Mouse (Mus musculus) cerebellum, adult 18-20 months (tissue): Measurements from ENCODE around the gene Olfr700.
"Not testable (repeated sequence)": the region's sequence is repeated elsewhere in the genome, so short reads cannot be mapped to it uniquely, and the experiment has no call there.

ENCODE experiments used
- DNase-seq, 2 experiments: peaks; one replicate each; pipeline ENCODE4 v3.0.0; 2021

The Olfr700 gene

GRCm38 (mm10) chr7:106808734-106809133 is at the start of gene Olfr700:
TSS of gene Olfr700 (minus strand) at chr7:106808834.
- no peak for DNase-seq

- DNase-seq = no peak
These were observed 34.4 kb upstream of the Olfr700 start, which contains the start of gene Olfr703 for GRCm38 (mm10) chr7:106843060-106843459. TSS of gene Olfr703 (plus strand) at chr7:106843360.

DNA sequence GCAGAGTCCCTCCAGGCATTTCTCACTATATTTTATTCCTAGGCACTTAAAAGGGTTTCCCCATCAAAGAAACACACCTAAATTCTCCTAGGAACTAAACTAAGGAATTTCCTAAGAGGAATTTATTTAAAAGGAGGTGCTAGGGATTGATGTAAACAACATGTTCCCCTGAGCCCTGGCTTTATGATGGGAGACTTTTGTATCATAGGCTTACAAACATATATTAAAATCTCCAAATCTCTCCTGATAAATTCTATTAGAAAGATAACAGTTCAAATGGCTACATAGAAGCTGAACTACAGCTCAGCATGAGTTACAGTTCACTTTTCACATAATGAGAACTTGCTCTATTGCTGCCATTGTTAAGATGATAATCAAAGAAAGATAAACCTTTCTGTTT is 25.2 kb upstream of the Olfr700 start, which contains the start of gene Olfr702:
Olfr702 (minus strand) TSS at position 101 of the 400 bp plus-strand sequence.
- no peak for DNase-seq

DNA sequence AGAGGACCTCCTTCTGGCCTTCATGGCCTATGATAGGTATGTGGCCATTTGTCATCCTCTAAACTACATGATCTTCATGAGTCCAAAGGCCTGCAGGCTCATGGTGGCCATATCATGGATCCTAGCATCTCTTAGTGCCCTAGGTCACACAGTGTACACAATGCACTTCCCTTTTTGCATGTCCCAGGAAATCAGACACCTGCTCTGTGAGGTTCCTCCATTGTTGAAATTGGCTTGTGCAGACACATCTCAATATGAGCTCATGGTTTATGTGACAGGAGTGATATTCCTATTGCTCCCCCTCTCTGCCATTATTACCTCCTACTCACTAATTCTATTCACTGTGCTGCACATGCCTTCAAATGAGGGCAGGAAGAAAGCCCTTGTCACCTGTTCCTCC is 9.8 kb upstream of the Olfr700 start:
- DNase-seq = no peak

DNA sequence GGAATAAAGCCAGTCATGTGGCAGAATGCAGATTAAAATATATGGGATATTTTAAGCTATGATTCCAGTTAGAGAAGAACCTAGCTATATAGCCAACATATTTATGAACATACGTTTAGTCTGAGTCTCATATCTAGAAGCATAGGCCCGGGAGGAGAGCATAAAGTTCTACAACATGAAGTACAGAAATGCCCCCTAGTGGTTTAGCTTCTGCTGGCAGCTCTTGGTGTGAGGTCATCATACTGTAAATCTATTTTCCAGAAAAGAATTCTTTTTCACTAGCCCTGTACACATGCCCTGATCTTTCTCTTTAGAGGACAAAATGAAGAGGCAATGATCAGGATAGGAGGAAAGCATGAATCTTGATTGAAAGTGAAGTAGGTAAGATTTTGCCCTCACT is 7.1 kb upstream of the Olfr700 start:
- no peak for DNase-seq

- DNase-seq = no peak
These were observed 5.2 kb upstream of the Olfr700 start, which contains the start of gene Olfr701 for GRCm38 (mm10) chr7:106813829-106814228. TSS of gene Olfr701 (plus strand) at chr7:106814129.

DNA sequence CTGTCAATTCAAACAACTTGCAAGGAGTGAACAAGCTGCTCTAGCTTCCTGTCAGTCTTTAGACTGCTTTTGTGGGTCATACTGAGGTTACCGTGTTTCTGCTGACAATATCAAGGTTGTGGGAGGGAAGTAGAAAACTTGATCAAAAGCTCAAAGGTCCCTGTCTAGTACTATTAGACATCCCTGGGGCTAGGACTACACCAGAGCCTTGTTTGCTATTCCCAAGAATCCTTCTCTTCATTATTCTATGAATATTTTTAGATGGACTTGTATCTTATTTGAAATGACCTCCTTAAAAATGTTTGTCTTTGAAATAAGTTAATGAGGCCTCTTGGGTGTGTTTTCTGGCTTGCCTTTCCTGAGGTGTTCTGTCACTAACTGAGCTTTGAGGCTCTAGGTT is 15.5 kb downstream of the Olfr700 start, which contains the start of gene Olfr699:
Olfr699 (minus strand) TSS at position 101 of the 400 bp plus-strand sequence.
- DNase-seq = no peak

GRCm38 (mm10) chr7:106788330-106788729 is 20.3 kb downstream of the Olfr700 start:
- no peak for DNase-seq

DNA sequence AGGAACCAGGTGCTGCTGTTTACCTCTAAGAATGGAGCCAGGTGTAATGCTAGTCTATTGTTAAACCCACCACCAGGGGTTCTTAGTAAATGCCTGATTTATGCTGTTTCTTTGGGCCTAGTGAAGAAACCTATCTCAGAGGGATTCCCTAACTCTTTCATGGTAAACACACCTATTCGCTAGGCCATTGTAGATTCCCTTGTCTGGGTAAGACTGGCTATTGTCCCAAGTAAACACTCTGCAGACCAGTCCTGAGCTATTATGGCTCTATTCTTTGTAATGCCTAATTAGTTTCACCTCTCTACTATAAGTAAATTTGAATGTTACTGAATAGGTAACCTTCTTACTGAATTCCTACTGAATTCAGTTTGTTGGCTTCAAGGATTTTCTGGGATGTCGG is 47.6 kb downstream of the Olfr700 start:
- not testable (repeated sequence) for DNase-seq

- no peak for DNase-seq
These were observed 49.8 kb downstream of the Olfr700 start for GRCm38 (mm10) chr7:106758800-106759199.
